Mouse (Mus musculus) adrenal gland, postnatal 4 days (tissue): ENCODE data around the gene Cemip2. TPM values are rescaled to one million over a fixed set of nuclear protein-coding genes. Genes with fewer than 3 reads are reported as not detected.

Experiments
- DNase-seq, 2 experiments: peaks; one replicate each; pipeline ENCODE4 v3.0.0; 2021 to 2022; ENCODE audit warnings: low spot score in 2 of 2, mixed read lengths in 2 of 2
- total RNA-seq, 2 experiments: library from RNA; stranded (reverse); gene quantifications; 2 replicates each; pipeline ENCODE4 v1.2.3; 2021

Cemip2 gene
- total RNA-seq, 2 experiments from 2014 or later: 27.1 to 29.9 TPM

DNA sequence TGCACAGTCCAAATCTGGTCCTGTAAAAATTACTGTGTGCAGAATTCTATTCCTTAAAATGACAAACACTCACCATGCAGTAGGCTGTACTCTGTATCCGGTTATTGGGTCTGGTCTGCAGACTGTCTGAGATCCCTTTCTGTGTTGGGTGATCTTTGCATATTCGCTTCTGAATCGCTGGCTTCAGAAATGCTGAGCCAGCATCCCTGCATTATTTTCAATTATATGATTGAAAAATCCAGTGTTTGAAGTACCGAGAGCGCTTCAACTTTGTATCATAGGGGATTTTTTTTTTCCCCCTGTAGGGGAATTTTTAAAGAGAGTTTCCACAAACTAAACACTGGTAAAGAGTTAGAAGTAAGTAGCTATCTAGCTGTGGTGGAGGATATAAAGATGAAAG is 32.0 kb downstream of the Cemip2 start:
- no peak for DNase-seq

DNA sequence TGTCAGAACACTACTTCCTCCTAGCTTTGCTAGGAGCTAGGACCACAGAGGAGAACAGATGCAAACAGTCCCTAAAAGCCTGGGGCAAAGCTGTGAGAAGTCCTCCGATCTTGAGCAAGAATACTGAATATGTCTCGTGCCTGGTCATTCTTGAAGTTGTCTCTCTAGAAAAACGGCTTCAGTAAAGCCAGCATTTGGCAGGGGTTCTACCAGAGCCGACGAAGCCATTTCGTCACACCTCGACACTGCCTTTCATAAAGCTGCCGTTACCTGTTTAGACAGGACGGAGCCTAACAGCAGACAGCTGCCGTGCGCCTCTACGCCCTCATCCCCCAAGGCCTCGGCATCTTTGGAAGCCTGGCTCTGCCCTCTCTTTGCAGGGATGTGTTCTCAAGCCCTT is 35.4 kb downstream of the Cemip2 start:
- no peak for DNase-seq

DNA sequence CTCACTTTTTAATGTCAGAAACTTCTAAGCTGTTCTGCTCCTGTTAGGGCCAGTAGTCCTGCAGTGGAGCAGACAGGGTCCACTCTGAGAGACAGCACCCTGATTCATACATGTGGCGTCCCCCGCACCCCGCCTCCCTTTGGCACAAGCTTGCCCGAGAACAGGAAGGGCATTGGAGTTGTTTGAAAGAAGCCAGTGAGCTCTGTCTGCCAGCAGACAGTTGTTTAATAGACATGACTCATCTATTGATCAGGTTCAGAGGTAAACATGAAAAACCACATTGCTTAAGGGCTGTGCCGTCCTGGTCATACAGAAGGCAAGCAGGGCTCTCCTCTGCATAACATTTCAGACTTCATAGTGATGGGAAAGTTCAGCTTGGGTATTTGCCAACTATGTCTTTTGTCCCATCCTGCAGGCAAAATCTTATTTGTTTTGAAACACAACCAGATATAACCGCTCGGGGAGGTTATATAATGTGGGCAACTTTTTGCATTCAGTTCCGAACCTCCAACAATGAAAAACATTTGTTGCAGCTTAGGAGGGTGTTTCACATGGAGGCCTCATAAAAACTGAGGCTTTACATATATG is 36.4 kb downstream of the Cemip2 start:
- DNase-seq: no peak

DNA sequence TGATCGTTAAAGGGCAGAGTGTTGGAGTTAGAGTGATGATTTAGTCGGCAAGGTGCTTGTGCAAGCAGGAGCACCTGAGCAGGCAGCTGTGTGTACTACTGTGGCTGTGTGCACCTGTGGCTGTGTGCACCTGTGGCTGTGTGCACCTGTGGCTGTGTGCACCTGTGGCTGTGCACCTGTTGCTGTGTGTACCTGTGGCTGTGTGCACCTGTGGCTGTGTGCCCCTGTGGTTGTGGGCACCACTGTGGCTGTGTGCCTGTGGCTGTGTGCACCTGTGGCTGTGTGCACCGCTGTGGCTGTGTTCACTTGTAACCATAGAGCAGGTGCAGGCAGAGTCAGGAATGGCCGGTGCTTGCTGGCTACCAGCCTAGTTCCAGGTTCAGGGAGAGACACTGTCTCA is 38.1 kb downstream of the Cemip2 start:
- DNase-seq: no peak

DNA sequence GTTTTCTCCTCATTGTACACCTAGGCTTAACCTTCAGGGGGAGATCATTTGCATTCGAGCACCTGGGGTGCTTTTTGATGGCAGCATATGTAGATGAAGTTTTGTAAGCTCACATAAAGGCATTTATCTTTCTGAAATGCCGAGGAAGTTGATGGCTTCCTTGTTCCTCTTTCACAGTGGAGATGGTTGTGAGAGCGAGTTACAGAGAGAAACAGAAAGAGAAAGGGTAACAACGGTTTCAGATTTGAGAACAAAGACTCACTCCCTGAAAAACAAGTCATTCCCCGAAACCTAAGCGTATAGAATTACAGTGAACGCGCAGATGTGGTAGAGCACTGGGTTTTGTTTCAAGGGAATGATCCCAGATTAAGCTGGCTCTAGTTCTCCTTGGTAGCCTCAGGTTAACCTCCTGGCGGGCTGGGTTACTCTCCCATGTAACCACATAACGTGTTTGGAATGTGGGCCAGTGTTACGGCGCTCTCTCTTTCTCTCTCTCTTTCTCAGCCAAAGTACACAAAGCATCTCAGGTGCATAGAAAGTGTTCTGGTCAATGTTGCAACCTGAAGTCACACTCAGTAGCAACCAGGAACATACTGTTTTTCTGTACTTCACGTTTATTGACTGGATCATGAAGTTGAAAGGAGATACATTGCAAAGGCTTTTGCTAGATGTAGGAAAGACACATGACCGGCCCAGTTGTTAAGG is 40.0 kb downstream of the Cemip2 start:
- no peak for DNase-seq

DNA sequence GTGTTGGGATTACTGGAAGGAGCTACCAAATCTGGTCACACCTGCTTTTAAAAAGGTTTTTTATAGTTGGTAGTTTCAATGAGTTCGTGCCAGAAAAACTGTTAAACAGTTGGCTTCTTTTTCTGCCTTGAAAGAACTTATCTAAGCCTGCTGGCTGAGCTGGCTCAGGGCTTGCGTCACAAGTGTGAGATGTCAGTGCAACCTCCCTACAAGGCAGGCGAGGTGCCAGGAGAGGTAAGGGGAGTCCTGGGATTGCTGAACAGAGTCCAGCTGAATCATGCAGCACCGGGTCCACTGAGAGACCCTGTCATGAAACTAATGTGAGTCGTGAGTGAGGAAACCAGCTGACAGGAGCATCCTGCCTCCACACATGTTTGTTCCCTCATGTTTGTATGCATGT is 41.4 kb downstream of the Cemip2 start:
- DNase-seq: no peak

DNA sequence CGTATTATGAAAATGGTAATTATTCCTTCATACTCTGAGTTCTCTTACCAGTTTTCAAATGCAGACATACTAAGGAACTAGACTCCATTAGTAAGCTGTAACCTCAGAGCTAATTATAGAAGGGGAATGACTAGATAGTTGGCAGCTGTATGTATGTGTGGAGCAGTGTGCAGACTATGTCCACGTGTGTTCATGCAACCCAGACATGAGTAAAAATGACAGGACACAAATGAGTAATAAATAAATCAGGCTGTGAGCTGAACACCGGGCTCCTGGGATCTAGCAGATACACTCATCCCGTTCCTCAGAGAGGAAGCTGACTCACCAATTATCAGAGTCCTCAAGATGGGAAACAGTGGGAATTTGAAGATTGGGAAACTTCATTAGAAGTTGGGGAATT is 42.0 kb downstream of the Cemip2 start:
- no peak for DNase-seq

DNA sequence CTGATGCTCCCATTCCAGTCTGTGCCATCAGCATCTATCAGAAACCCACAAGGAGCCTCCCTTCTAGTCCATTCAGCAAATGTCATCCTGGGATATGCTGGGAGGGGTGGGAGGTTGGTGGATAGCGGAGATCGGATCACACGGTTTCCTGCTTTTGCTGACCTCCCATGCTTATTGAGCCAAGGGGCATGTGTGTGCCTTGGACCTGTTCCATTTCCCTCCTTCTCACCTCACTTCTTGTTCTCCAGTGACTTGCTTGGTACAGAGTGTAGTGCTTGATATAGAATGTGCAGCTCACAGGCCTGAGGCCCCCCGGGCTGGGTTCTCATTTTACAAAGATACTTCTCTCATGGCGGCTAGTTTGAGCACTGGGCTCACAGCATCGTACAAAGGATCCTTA is 43.7 kb downstream of the Cemip2 start:
- DNase-seq: no peak

DNA sequence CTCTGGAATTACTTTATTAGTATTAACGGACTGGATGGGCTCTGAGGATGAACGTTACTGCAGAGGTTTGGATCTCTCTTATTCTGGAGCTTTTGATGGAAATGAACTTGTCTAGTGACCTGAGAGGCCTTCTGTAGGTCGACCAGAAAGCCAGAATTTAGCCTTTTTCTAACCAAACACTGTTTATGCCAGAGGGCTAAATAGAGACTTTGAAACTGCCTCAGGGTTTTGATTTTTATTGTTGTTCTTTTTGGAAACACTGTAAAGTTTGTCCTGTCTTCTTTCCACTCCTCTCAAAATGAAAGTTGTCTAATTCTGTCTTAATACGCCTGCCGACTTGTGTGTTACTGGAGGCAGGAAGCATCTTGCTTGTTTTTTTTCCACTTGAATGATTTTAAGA is 46.0 kb downstream of the Cemip2 start:
- no peak for DNase-seq

DNA sequence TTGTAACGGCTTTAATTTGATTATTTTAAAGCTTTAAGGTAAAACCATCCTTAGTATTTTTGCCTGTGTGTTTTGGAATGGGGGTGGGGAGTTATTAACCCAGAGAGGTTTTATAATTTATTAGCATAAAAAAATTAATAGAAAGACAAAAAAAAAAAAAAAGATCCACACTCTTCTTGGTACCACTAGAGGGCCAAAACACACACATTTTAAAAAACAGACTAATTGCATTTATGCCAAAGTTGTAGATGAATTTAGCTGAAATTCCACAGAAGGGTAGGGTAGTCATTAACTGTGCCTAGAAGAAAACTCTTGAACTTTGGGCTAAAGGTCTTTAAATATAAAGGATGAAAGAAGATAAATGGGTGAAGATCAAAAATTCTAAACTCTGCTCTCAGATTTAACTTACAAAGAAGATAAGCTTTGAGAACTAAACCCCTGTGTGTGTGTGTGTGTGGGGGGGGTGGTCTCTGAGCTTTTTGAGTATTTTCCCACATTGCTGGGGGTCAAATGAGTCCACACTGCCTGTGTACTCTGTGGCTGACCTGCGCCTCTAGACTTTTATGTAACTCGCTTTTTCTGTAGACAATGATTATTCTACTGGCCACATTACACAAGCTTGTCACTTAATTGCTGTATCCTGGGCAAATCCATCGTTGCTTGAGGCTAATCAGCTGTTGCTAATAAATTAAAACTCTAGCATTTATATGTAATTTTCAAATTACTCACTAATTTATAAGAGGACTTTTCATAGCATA is 47.2 kb downstream of the Cemip2 start:
- no peak for DNase-seq

DNA sequence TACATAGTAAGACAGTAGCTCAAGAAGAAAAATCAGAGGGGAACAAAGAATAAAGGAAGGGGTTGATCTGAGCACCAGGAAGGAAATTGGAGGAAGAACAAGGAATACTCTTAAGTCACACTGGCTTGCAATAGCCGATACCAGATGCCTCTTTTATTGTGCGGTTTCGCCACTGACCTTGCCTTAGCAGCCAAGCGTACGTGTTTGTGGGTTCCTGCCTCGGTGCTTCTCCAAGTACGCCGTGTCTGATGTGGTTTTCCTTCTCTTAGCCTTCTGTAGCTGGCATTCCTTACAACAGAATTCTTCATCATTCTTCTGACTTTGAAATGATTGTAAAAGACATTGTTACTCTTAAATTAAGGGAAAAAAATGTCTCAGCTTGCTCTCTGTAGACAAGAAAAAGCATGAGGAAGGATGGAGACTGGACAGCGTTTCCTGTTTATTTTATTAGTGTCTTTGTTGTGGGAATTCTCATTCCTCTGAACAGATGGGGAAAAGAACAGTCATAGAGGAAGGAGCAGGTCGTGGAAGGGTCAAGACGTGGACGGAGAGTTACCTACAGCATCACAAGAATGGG is 55.4 kb downstream of the Cemip2 start:
- no peak for DNase-seq

DNA sequence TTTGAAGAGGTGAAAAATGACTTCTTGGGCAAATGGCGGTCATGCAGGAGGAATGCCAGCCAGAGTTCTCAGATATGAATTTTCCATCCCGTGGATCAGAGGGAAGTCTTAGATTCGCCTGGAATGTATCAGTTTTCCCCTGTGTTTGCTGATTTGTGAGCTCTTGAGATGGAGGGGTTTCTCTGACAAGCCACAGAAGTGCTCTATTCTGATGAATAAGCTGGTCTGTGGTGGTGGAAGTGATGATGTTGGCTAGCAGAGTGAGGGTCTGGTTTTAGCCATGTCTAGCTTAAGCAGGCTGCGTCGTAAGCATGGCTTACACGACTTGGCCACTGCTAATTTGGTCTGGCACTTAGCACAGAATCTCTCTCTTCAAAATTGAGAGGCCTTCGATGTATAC is 56.8 kb downstream of the Cemip2 start:
- DNase-seq: no peak

DNA sequence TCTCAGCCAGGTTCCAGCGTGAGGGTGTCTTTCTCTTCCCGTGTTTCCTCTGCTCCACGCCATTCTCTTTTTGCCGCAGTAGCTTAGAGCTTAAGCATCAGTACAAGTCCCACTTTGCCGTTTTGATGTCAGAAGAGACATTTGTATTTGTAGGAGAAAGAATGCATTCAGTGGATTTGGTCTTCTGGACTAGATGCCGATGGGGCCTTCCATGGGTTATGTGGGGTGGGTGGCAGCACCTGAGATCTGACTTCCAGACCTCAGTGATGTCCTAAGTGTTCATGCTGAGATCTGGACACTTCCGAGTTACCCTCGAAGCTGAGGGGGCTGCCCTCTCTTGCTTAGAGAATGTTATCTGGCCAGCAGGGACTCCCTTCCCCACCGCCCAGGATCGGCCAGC is 72.6 kb downstream of the Cemip2 start:
- no peak for DNase-seq

DNA sequence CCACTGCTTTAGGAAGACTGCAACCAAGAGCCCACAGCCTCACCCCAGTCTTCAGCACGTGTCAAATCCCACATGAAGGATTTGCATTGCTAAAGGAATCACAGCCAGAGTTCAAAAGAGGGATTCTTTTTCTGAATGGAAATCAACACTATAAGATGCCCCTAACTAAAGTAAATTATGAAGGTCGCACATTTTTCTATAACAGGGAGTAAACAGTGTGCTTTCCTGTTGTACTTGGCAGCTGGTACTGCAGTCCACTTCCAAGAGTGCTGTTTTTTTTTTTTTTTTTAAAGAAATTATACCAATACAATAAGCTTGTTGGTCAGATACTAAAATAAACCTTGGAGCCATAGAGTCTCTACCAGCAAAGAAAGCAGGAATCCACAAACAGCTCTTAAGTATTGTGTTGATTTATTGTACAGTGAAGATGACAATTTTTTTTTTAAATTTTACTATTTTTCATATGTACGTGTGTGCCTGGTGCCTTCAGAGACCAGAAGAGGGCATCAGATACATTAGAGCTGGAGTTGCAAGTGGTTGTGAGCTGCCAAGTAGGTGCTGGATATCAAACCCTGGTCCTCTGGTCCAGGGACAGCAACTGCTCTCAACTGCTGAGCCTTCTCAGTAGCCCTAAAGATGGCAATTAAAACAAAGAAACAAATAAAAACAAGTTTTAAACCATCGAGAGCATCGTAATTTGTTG is 76.5 kb downstream of the Cemip2 start:
- no peak for DNase-seq

DNA sequence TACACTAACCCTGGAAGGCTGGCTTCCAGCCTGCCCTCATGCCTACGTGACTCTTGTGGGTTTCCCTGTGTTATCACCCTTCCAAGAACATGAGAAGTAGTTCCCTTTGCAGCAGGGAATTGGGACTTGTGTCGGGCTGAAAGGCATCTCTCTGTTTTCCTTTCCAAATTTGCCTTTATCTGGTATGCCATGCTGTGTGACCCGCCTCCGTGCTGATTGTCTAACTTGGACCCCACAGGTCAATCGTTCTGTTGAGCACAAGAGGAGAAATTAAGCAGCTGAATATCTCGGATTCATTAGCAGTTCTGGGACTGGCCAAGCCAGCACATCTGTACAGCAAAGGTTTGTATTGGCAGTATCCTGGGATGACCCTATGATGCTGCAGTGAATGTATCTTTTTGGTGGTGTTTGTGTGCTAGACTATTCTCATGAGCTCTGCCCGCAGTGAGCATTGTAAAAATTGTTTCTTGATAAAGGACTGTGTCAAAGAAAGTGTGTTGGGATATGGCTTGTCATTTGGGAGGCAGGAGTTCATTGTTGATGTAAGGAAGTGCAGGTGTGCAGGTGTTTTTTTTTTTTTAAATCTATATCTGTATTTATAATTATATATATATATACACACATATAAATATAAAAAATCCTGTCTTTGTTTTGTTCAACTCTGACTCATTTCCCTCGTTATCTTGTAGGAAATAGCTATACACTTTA is 77.4 kb downstream of the Cemip2 start:
- no peak for DNase-seq

DNA sequence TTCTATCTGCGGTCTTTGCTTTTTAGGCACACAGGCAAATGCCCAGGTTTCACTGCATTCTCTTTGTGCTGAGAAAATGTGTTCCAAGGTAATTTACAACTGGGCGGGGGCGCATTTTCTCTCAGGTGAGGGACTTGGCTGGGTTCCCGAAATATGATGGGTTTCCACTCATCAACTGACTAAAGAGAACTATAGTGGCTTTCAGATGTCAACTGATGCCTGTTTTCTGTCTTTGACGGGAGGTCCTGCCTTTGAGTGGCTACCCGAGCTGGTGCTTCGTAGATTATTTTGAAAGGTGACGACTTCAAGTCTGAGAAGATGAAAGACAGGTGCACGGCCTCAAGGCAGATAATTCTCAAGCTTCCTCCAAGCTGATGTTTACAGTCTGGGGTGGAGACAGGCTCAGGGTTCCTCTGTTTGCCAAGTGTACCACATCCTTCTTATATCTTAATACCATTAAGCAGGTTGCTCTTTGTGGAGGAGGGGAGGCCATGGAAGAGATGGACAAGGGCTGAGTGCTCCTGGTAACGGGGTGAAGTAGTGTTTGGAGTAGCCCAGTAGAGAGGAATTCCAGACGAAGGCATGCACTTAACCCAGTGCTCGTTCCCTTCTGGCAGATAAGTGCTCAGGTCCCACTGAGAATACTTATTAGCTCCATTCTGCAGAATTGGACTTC is 80.8 kb downstream of the Cemip2 start:
- DNase-seq: no peak

DNA sequence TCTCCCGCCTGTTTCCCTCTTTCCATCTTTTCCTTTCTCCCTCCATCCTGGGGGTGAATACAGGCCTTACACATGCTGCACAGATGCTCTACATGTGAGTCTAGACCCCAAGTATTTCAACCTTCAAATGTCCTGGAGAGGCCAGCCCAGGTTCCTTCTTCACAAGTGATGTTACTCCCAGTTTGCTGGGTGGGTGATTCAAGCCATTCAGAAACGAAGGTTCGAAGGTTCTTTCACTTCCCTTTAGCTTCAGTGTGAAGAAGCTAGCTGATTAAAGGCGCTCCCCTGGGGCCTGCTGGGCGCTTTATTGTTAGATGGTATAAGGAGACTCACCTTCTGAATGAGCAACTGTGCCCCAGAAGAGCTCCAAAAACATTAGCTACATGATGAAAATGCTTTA is 82.0 kb downstream of the Cemip2 start:
- DNase-seq: no peak

DNA sequence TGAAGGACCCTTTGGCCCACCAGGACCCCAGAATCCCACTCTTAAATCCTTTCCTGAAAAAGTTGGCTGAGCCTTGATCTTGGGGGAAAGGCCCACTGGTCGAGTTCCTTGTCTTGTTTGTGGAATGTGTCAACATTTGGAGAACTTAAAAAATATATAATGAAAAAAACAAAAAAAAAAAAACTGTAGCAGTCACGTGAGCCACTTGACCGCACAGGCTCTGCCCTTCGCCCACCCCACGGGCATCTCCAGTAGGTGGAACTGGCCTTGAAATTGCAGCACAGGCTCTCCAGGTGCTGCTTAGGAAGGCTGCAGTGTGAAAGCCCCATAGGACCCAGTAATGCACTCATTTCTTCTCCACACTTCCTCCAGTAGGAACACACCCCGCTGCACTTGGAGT is 82.8 kb downstream of the Cemip2 start:
- DNase-seq: no peak

DNA sequence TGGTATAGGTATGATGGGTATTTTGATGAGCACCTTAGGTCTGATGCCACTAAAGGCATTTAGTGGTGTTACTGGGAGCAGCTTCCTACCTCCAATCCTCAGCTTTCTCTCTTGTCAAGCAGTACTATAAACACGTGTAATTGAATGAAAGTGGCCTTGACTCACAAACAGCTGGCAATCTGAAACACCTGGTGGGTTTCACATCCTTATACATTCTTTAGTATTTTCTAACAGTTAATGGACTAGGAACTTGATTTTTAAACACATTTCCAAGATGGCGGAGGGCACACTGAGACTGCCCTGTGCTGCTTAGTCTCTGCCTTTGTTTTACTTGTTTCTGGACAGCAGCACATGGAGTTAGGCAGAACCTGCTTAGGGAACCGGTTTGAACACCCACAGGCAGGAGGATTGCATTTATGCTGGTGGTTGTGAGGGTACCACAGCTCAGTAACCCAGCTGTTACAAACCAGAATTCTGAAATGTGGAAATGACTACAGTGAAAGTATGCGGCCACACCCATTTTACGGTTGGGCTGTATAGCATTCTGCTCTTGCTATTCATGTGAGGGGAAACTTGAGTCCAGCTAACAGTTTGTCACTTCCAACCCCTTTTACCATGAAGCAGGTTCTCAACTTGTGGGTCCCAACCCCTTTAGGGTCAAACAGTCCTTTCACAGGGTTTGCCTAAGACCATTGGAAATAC is 84.3 kb downstream of the Cemip2 start:
- DNase-seq: no peak
